Mouse (Mus musculus): ENCODE data around the gene Itih1. TPM values are rescaled to one million over a fixed set of nuclear protein-coding genes. Genes with fewer than 3 reads are reported as not detected.

Itih1 gene
- polyA plus RNA-seq, 1 experiment = not detected

GRCm38 (mm10) chr14:30880811-30881717 lies 62.0 kb downstream of the Itih1 start:
- peaks cover 2% of the 10 kb centered on the region for H3K4me1 ChIP-seq (ENCODE audit: control insufficient read depth, insufficient read depth, low read length)
- H3K9me3 ChIP-seq (replicated peaks; ENCODE audit: control insufficient read depth, insufficient read depth, low read length, poor library complexity, severe bottlenecking) = no peaks in the 10 kb centered on the region
- no peak overlapping the region for H3K4me3 ChIP-seq (ENCODE audit: low read depth, low read length)
- no peak for TF ChIP-seq EP300 (IDR thresholded peaks at IDR 0.05; ENCODE audit: insufficient read depth, low read depth, low read length)
- no peak for TF ChIP-seq CTCF (IDR thresholded peaks at IDR 0.05; ENCODE audit: low read depth, low read length)
- no peak for TF ChIP-seq POLR2A (IDR thresholded peaks at IDR 0.05; ENCODE audit: insufficient read depth, low read length)
- H3K9ac ChIP-seq (ENCODE audit: low read depth, poor library complexity, severe bottlenecking) = no peak overlapping the region
- H3K36me3 ChIP-seq (ENCODE audit: control insufficient read depth, insufficient read depth, low read length, poor library complexity, severe bottlenecking) = no peaks in the 10 kb centered on the region
- H3K27me3 ChIP-seq (ENCODE audit: control insufficient read depth, insufficient read depth, low read length, poor library complexity, severe bottlenecking) = no peaks in the 10 kb centered on the region
- H3K27ac ChIP-seq (ENCODE audit: insufficient read depth, low read length) = no peak overlapping the region

GRCm38 (mm10) chr14:30880251-30880650 lies 62.8 kb downstream of the Itih1 start:
- Histone ChIP-seq H3K9me3 (replicated peaks; ENCODE audit: control insufficient read depth, insufficient read depth, low read length, poor library complexity, severe bottlenecking) (no peaks in the 10 kb centered on the region), H3K27me3 (ENCODE audit: control insufficient read depth, insufficient read depth, low read length, poor library complexity, severe bottlenecking) (no peaks in the 10 kb centered on the region), H3K36me3 (ENCODE audit: control insufficient read depth, insufficient read depth, low read length, poor library complexity, severe bottlenecking) (no peaks in the 10 kb centered on the region), H3K4me1 (ENCODE audit: control insufficient read depth, insufficient read depth, low read length) (peaks cover 2% of the 10 kb centered on the region), H3K27ac (ENCODE audit: insufficient read depth, low read length) (no peak overlapping the region), H3K4me3 (ENCODE audit: low read depth, low read length) (no peak overlapping the region), H3K9ac (ENCODE audit: low read depth, poor library complexity, severe bottlenecking) (no peak overlapping the region)
- no peak for TF ChIP-seq POLR2A (IDR thresholded peaks at IDR 0.05; ENCODE audit: insufficient read depth, low read length)
- TF ChIP-seq EP300 (IDR thresholded peaks at IDR 0.05; ENCODE audit: insufficient read depth, low read depth, low read length) = no peak
- TF ChIP-seq CTCF (IDR thresholded peaks at IDR 0.05; ENCODE audit: low read depth, low read length) = no peak

- Histone ChIP-seq H3K9ac (ENCODE audit: low read depth, poor library complexity, severe bottlenecking) (no peak overlapping the region), H3K9me3 (replicated peaks; ENCODE audit: control insufficient read depth, insufficient read depth, low read length, poor library complexity, severe bottlenecking) (no peaks in the 10 kb centered on the region), H3K27me3 (ENCODE audit: control insufficient read depth, insufficient read depth, low read length, poor library complexity, severe bottlenecking) (no peaks in the 10 kb centered on the region), H3K4me1 (ENCODE audit: control insufficient read depth, insufficient read depth, low read length) (peaks cover 2% of the 10 kb centered on the region), H3K4me3 (ENCODE audit: low read depth, low read length) (no peak overlapping the region), H3K36me3 (ENCODE audit: control insufficient read depth, insufficient read depth, low read length, poor library complexity, severe bottlenecking) (no peaks in the 10 kb centered on the region), H3K27ac (ENCODE audit: insufficient read depth, low read length) (no peak overlapping the region)
- TF ChIP-seq EP300 (IDR thresholded peaks at IDR 0.05; ENCODE audit: insufficient read depth, low read depth, low read length) (0 out of 2 replicates have a peak, but pooled peaks have one; percentile 12), POLR2A (IDR thresholded peaks at IDR 0.05; ENCODE audit: insufficient read depth, low read length) (no peak)
These were observed 63.3 kb downstream of the Itih1 start for GRCm38 (mm10) chr14:30879794-30880193.

Other genes with a start within 250 kb of the Itih1 start
- gene Sfmbt1, start 228.4 kb downstream of the Itih1 start, polyA plus RNA-seq (2011; ENCODE audit: insufficient read depth, insufficient read length, low read depth, missing spikeins) = 9.8 and 12.0 TPM in 2 replicates
- gene Tmem110, start 117.7 kb downstream of the Itih1 start, polyA plus RNA-seq (2011; ENCODE audit: insufficient read depth, insufficient read length, low read depth, missing spikeins) = 18.1 and 18.6 TPM in 2 replicates
- gene Mustn1, start 64.1 kb downstream of the Itih1 start, polyA plus RNA-seq (2011; ENCODE audit: insufficient read depth, insufficient read length, low read depth, missing spikeins) = 0.49 TPM in 1 of 2 replicates, not detected in the other
- 0.29 TPM in 1 of 2 replicates, not detected in the other for gene Itih4, start 56.8 kb downstream of the Itih1 start, polyA plus RNA-seq (2011; ENCODE audit: insufficient read depth, insufficient read length, low read depth, missing spikeins)
- not detected in 2 replicates for gene Itih3, start 19.5 kb downstream of the Itih1 start, polyA plus RNA-seq (2011; ENCODE audit: insufficient read depth, insufficient read length, low read depth, missing spikeins)
- gene Nek4, start 8.1 kb upstream of the Itih1 start, polyA plus RNA-seq (2011; ENCODE audit: insufficient read depth, insufficient read length, low read depth, missing spikeins) = 17.3 and 17.7 TPM in 2 replicates
- 29.1 and 36.4 TPM in 2 replicates for gene Glt8d1, start 58.1 kb upstream of the Itih1 start, polyA plus RNA-seq (2011; ENCODE audit: insufficient read depth, insufficient read length, low read depth, missing spikeins)
- 126 and 132 TPM in 2 replicates for gene Spcs1, start 58.4 kb upstream of the Itih1 start, polyA plus RNA-seq (2011; ENCODE audit: insufficient read depth, insufficient read length, low read depth, missing spikeins)
- gene Pbrm1, start 75.8 kb upstream of the Itih1 start, polyA plus RNA-seq (2011; ENCODE audit: insufficient read depth, insufficient read length, low read depth, missing spikeins) = 84.5 and 86.9 TPM in 2 replicates
- 380 and 391 TPM in 2 replicates for gene Gnl3, start 75.9 kb upstream of the Itih1 start, polyA plus RNA-seq (2011; ENCODE audit: insufficient read depth, insufficient read length, low read depth, missing spikeins)
- 17.1 and 17.2 TPM in 2 replicates for gene Smim4, start 185.7 kb upstream of the Itih1 start, polyA plus RNA-seq (2011; ENCODE audit: insufficient read depth, insufficient read length, low read depth, missing spikeins)
- 141 and 173 TPM in 2 replicates for gene Nt5dc2, start 187.8 kb upstream of the Itih1 start, polyA plus RNA-seq (2011; ENCODE audit: insufficient read depth, insufficient read length, low read depth, missing spikeins)
- 0.57 and 0.72 TPM in 2 replicates for gene Stab1, start 225.4 kb upstream of the Itih1 start, polyA plus RNA-seq (2011; ENCODE audit: insufficient read depth, insufficient read length, low read depth, missing spikeins)

Measured in ES-Bruce4 (cell line).